7 mouse cellular contexts compared by ENCODE assay signal in the genomic region with DNA sequence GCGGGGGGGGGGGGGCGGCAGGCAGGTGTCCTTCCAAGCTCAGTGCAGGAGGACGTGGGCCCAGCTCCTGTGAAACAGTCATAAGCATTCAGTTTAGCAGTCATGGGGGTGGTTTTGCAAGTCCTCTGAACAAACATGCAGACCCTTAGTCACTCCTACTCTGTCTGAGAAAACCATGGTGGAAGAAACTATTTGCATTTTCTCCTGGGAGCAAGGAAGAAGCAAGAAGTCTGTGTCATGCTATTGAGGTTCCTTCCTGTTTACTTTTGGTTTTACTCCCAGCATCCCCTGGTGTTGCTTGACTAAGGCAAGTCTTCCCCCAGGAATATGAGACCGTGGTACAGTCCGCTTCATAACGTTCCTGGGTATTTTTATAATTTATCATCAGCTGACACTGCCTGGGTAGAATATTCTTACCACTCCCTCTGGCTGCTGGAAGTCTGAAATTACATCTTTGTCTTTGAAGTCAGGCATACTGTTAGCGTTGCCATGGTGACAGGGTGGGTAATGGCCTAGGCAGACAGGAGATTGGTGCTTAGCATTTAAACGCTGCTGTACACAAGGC.
DNase-seq lines count a peak whose midpoint lies in the region; ATAC-seq lines count a peak whose summit lies in the region.

No protein-coding gene starts in this region.

- H3K4me3 ChIP-seq in hindbrain, embryonic 14.5 days (replicated peaks; ENCODE audit: low read length) = no peak overlapping the region

- peak; percentile 90 for ATAC-seq in frontal cortex, adult (ENCODE audit: low TSS enrichment)
- peak; percentile 91 for ATAC-seq in hindbrain, embryonic 14.5 days (ENCODE audit: low FRiP score)

- H3K27me3 ChIP-seq in hindbrain, embryonic 14.5 days (ENCODE audit: control insufficient read depth, insufficient read depth, low read length) = no peaks in the 10 kb centered on the region

- WGBS in hindbrain, embryonic 14.5 days = 12% methylated on average over 8 of the region's 8 CpGs

- 0 out of 2 replicates have a peak overlapping the region, but pooled peaks have one; percentile 7 for H3K9ac ChIP-seq in hindbrain, embryonic 14.5 days

- H3K27ac ChIP-seq in hindbrain, embryonic 14.5 days = peak overlapping the region; percentile 77

- no peaks in the 10 kb centered on the region for H3K36me3 ChIP-seq in hindbrain, embryonic 14.5 days (replicated peaks; ENCODE audit: control insufficient read depth, insufficient read depth)

- peak overlapping the region; percentile 36 for H3K4me2 ChIP-seq in hindbrain, embryonic 14.5 days (replicated peaks)

- no peaks in the 10 kb centered on the region for H3K9me3 ChIP-seq in hindbrain, embryonic 14.5 days (ENCODE audit: control insufficient read depth, low read length)

- DNase-seq in MN1 (ENCODE audit: low spot score) = peak; percentile 81
- DNase-seq in brain, embryonic 18.5 days (ENCODE audit: low read depth, low spot score) = peak; percentile 87
- peak; percentile 89 for DNase-seq in hindbrain, embryonic 14.5 days (ENCODE audit: low spot score)
- peak; percentile 40 to 83 for DNase-seq in layer of hippocampus, postnatal 14 days (ENCODE audit: low spot score in 2 of 2)
- DNase-seq in lung, postnatal 36 days = peak; percentile 85
- DNase-seq in right cerebral cortex, postnatal 10 days (ENCODE audit: low spot score in 2 of 2) = peak; percentile 88 to 95

- peaks cover 31% of the 10 kb centered on the region for H3K4me1 ChIP-seq in hindbrain, embryonic 14.5 days (replicated peaks; ENCODE audit: control insufficient read depth, insufficient read depth, low read length)
